Mouse (Mus musculus) forebrain, embryonic 10.5 days (tissue): ENCODE data around the gene Grk6. TPM values are rescaled to one million over a fixed set of nuclear protein-coding genes. Genes with fewer than 3 reads are reported as not detected.

Source experiments
- DNase-seq: peaks from one replicate; pipeline ENCODE4 v3.0.0-alpha.2; 2017; ENCODE audit warnings: low spot score; ENCODE audit errors: extremely low spot score
- H3K27ac ChIP-seq: fragments of 300-500 bp; sonication (generic); 2 replicates; pipeline ENCODE4 v1.5.1; 2016; ENCODE audit warnings: mild to moderate bottlenecking
- H3K27me3 ChIP-seq: fragments of 300-500 bp; sonication (generic); 2 replicates; pipeline ENCODE4 v1.6.1; 2016; ENCODE audit warnings: mild to moderate bottlenecking; ENCODE audit not compliant: poor library complexity, severe bottlenecking
- H3K36me3 ChIP-seq: fragments of 300-500 bp; sonication (generic); replicated peaks from 2 replicates; pipeline ENCODE4 v1.6.1; 2016; ENCODE audit warnings: mild to moderate bottlenecking, moderate library complexity
- H3K4me1 ChIP-seq: fragments of 300-500 bp; sonication (generic); 2 replicates; pipeline ENCODE4 v1.6.1; 2016
- H3K4me3 ChIP-seq: fragments of 300-500 bp; sonication (generic); 2 replicates; pipeline ENCODE4 v1.5.1; 2016; ENCODE audit warnings: mild to moderate bottlenecking, moderate library complexity
- H3K9me3 ChIP-seq: fragments of 300-500 bp; sonication (generic); 2 replicates; pipeline ENCODE4 v1.6.1; 2016; ENCODE audit warnings: mild to moderate bottlenecking, moderate library complexity
- WGBS: fragments of 180-500 bp; shearing (Covaris S2); methylation state at CpG from one replicate; pipeline ENCODE4 v1.1.7; 2016; 5-methylcytosine and 5-hydroxymethylcytosine counted together
- polyA plus RNA-seq: library from polyadenylated mRNA; unstranded; fragments of >200 nt; fragmentation: Nextera tagmentation; extraction: Ambion mirVana; gene quantifications from 2 replicates; pipeline ENCODE4 v1.2.1, GENCODE M21; 2016

Gene Grk6
- polyA plus RNA-seq, 1 experiment from 2014 or later, result 44.8 TPM

GRCm38 (mm10) chr13:55472132-55473022 lies 27.5 kb downstream of the Grk6 start:
- DNase-seq, result peak; percentile 73
- H3K4me3 ChIP-seq, result peak overlapping the region; percentile 77
- H3K36me3 ChIP-seq, result peaks cover 45% of the 10 kb centered on the region
- whole genome bisulfite sequencing, result under 1% methylated on average over 103 of the region's 103 CpGs
- peaks cover 93% of the 10 kb centered on the region for H3K4me1 ChIP-seq
- no peaks in the 10 kb centered on the region for H3K9me3 ChIP-seq
- H3K27me3 ChIP-seq, result 0 out of 2 replicates have a peak, but pooled peaks cover 14% of the 10 kb centered on the region
- peak overlapping the region; percentile 88 for H3K27ac ChIP-seq

GRCm38 (mm10) chr13:55473076-55473831 lies 28.4 kb downstream of the Grk6 start:
- peak overlapping the region; percentile 77 for H3K4me3 ChIP-seq
- H3K27me3 ChIP-seq, result 0 out of 2 replicates have a peak, but pooled peaks cover 14% of the 10 kb centered on the region
- peak; percentile 50 for DNase-seq
- peaks cover 54% of the 10 kb centered on the region for H3K36me3 ChIP-seq
- peak overlapping the region; percentile 88 for H3K27ac ChIP-seq
- peaks cover 85% of the 10 kb centered on the region for H3K4me1 ChIP-seq
- no peaks in the 10 kb centered on the region for H3K9me3 ChIP-seq
- WGBS, result 20% methylated on average over 18 of the region's 18 CpGs

- peaks cover 77% of the 10 kb centered on the region for H3K4me1 ChIP-seq
- H3K36me3 ChIP-seq, result peaks cover 61% of the 10 kb centered on the region
- DNase-seq, result no peak
- H3K27ac ChIP-seq, result peak overlapping the region; percentile 49; the same call in 1 of the 2 replicates
- H3K27me3 ChIP-seq, result 0 out of 2 replicates have a peak, but pooled peaks cover 14% of the 10 kb centered on the region
- H3K4me3 ChIP-seq, result peak overlapping the region; percentile 11; the same call in 1 of the 2 replicates
- H3K9me3 ChIP-seq, result no peaks in the 10 kb centered on the region
- WGBS, result 68% methylated on average over 11 of the region's 11 CpGs
Observed at GRCm38 (mm10) chr13:55473961-55474360, 29.1 kb downstream of the Grk6 start.

- Histone ChIP-seq H3K36me3 (peaks cover 68% of the 10 kb centered on the region), H3K27me3 (0 out of 2 replicates have a peak, but pooled peaks cover 9% of the 10 kb centered on the region), H3K4me1 (peaks cover 71% of the 10 kb centered on the region), H3K27ac (peak overlapping the region; percentile 70), H3K9me3 (no peaks in the 10 kb centered on the region), H3K4me3 (peak overlapping the region; percentile 21; the same call in 1 of the 2 replicates)
- DNase-seq, result peak; percentile 66
- 51% methylated on average over 5 of the region's 5 CpGs for WGBS
Observed at GRCm38 (mm10) chr13:55474621-55475069, 29.8 kb downstream of the Grk6 start.

DNA sequence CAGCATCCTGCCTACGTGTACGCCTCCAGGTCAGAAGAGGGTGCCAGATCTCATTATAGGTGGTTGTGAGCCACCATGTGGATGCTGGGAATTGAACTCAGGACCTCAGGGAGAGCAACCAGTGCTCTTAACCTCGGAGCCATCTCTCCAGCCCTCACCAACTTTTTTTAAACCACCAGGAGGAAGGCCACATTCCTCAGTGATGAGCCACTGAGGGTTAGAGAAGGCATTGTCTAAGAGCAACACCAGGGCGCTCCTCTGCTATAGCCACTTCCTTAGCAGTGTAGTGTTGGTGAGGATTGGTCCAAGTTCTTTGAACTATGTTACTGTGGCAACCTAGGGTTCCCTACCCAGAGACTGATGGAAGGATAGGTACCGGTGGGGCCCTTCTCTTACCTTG lies 30.9 kb downstream of the Grk6 start:
- Histone ChIP-seq H3K27ac (no peak overlapping the region), H3K4me3 (no peak overlapping the region), H3K4me1 (peaks cover 60% of the 10 kb centered on the region), H3K36me3 (peaks cover 79% of the 10 kb centered on the region), H3K9me3 (no peaks in the 10 kb centered on the region), H3K27me3 (no peaks in the 10 kb centered on the region)
- no peak for DNase-seq
- WGBS, result 89% methylated on average over 5 of the region's 5 CpGs

- peaks cover 84% of the 10 kb centered on the region for H3K36me3 ChIP-seq
- H3K27me3 ChIP-seq, result no peaks in the 10 kb centered on the region
- no peak overlapping the region for H3K27ac ChIP-seq
- no peak overlapping the region for H3K4me3 ChIP-seq
- no peaks in the 10 kb centered on the region for H3K9me3 ChIP-seq
- no peak for DNase-seq
- WGBS, result 97% methylated on average over 8 of the region's 8 CpGs
- peaks cover 55% of the 10 kb centered on the region for H3K4me1 ChIP-seq
Observed at GRCm38 (mm10) chr13:55476256-55476655, 31.4 kb downstream of the Grk6 start.

DNA sequence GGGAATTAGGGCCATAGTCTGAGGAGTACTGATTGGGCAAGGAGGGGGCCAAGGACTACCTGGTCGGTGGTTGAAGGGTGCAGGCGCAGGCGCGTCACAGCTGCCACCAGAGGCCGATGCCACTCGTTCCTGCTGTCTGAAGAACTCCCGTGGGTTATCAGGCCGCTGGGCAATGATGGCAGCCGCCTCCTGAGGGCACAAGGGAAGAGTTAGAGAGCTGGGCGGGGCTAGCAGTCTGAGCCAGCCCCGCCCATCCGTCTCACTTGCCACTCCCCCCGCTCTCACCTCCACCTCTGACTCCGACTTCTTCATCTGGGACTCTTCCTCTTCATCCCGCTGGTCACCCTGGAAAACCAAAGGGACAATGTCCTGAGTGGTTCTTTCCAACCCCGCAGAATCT lies 32.6 kb downstream of the Grk6 start:
- Histone ChIP-seq H3K4me1 (peaks cover 45% of the 10 kb centered on the region), H3K4me3 (no peak overlapping the region), H3K27me3 (no peaks in the 10 kb centered on the region), H3K9me3 (no peaks in the 10 kb centered on the region), H3K36me3 (peaks cover 97% of the 10 kb centered on the region), H3K27ac (no peak overlapping the region)
- WGBS, result 78% methylated on average over 16 of the region's 16 CpGs
- DNase-seq, result no peak

GRCm38 (mm10) chr13:55478036-55478435 lies 33.2 kb downstream of the Grk6 start:
- no peak for DNase-seq
- no peak overlapping the region for H3K27ac ChIP-seq
- no peaks in the 10 kb centered on the region for H3K9me3 ChIP-seq
- WGBS, result 47% methylated on average over 5 of the region's 5 CpGs
- H3K27me3 ChIP-seq, result no peaks in the 10 kb centered on the region
- no peak overlapping the region for H3K4me3 ChIP-seq
- peaks cover 45% of the 10 kb centered on the region for H3K4me1 ChIP-seq
- peaks cover 100% of the 10 kb centered on the region for H3K36me3 ChIP-seq

DNA sequence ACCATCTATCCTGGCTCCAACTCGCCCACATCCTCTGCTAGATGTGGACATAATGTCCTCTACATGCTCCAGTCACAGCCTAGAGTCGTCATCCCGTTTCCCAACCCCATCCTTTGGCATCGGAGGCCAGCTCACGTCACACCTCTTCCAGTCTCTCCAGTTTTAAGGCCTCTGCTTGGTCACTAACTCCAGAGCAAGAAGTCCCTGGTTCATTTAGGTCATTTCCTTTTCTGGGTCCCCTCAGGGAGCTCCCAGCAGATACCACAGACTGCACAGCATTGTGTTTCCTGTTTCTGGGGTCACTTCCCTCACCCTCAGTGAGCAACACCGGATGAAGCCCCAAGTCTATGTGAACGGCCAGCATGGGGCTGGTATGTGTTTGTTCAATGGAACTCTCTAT lies 34.1 kb downstream of the Grk6 start:
- no peaks in the 10 kb centered on the region for H3K27me3 ChIP-seq
- H3K4me3 ChIP-seq, result no peak overlapping the region
- H3K4me1 ChIP-seq, result peaks cover 45% of the 10 kb centered on the region
- WGBS, result 84% methylated on average over 7 of the region's 7 CpGs
- H3K27ac ChIP-seq, result no peak overlapping the region
- H3K9me3 ChIP-seq, result no peaks in the 10 kb centered on the region
- peaks cover 97% of the 10 kb centered on the region for H3K36me3 ChIP-seq
- no peak for DNase-seq

- peaks cover 88% of the 10 kb centered on the region for H3K36me3 ChIP-seq
- no peaks in the 10 kb centered on the region for H3K9me3 ChIP-seq
- H3K4me1 ChIP-seq, result peaks cover 45% of the 10 kb centered on the region
- no peak overlapping the region for H3K27ac ChIP-seq
- no peak for DNase-seq
- H3K27me3 ChIP-seq, result no peaks in the 10 kb centered on the region
- no peak overlapping the region for H3K4me3 ChIP-seq
Observed at GRCm38 (mm10) chr13:55479929-55480328, 35.1 kb downstream of the Grk6 start.

DNA sequence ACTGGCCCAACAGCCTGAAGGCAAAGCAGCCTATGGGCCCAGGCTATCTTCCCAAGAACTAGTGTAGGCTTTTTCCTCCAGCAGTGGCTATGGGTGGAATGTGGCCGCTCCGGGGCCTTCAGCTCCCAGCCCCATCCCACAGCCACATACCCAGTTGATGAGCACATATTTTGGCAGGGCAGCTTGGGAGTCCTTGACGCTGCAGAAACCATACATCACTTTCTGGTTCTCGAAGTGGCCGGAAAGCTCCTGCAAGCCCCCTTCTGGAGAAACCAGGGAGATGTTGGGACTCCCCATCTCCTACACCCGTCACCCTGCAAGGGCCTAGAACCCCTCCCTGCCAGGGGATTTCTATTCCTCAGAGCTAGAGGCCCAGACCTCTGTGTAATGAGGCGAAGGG lies 37.7 kb downstream of the Grk6 start:
- DNase-seq, result no peak
- H3K4me1 ChIP-seq, result peaks cover 52% of the 10 kb centered on the region

DNA sequence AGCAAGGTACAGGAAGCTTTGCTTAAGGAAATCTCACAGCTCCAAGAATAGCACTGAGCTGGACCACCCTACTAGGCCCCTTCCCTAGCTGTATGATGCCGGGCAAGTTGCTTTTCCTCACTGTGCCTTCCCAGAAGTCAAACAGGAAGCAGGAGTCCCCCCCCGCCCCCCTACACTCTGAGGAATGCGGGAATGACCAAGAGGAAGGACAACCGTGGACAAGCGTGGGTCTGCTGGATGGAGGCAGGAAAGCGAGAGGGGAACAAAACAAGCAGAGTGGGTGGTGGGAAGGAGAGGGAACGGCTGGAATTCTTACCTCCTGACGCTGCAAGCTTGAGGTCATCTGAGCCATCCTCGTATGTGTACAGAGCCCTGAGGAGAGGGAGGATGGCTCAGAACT lies 38.2 kb downstream of the Grk6 start:
- Histone ChIP-seq H3K36me3 (peaks cover 71% of the 10 kb centered on the region), H3K4me3 (peak overlapping the region; percentile 98), H3K27ac (peak overlapping the region; percentile 100), H3K27me3 (no peaks in the 10 kb centered on the region), H3K4me1 (peaks cover 57% of the 10 kb centered on the region), H3K9me3 (no peaks in the 10 kb centered on the region)
- DNase-seq, result no peak
- 63% methylated on average over 9 of the region's 9 CpGs for WGBS

More for the DNA sequence above, 37.7 kb downstream of the Grk6 start:
- 95% methylated on average over 7 of the region's 7 CpGs for WGBS
- Histone ChIP-seq H3K27me3 (no peaks in the 10 kb centered on the region), H3K9me3 (no peaks in the 10 kb centered on the region), H3K27ac (peak overlapping the region; percentile 100), H3K36me3 (peaks cover 76% of the 10 kb centered on the region), H3K4me3 (no peak overlapping the region)
